Mouse (Mus musculus) C2C12 (cell line): ENCODE data around the gene Clasp1. TPM values are rescaled to one million over a fixed set of nuclear protein-coding genes. Genes with fewer than 3 reads are reported as not detected.

Experiments
- H3K27me3 ChIP-seq: one replicate; pipeline ENCODE4 v1.6.1; 2011; ENCODE audit not compliant: control insufficient read depth, insufficient read depth, insufficient read length
- H3K36me3 ChIP-seq: one replicate; pipeline ENCODE4 v1.6.1; 2011; ENCODE audit not compliant: control insufficient read depth, insufficient read depth
- H3K4me3 ChIP-seq: one replicate; pipeline ENCODE4 v1.5.1; 2011; ENCODE audit warnings: mild to moderate bottlenecking, control low read depth; ENCODE audit not compliant: poor library complexity, insufficient read depth, severe bottlenecking
- H3K79me2 ChIP-seq: one replicate; pipeline ENCODE4 v1.6.1; 2011; ENCODE audit not compliant: control insufficient read depth, insufficient read depth
- H3K79me3 ChIP-seq: one replicate; pipeline ENCODE4 v1.6.1; 2011; ENCODE audit warnings: low read depth, control low read depth
- H3ac ChIP-seq: one replicate; pipeline ENCODE3; 2011; ENCODE audit warnings: low read depth; ENCODE audit not compliant: control insufficient read depth, insufficient read length
- CEBPB ChIP-seq: IDR thresholded peaks from one replicate; pipeline ENCODE4 v1.6.1; 2011; ENCODE audit warnings: low read depth, mild to moderate bottlenecking, control low read depth, moderate library complexity
- CTCF ChIP-seq: IDR thresholded peaks from one replicate; pipeline ENCODE4 v1.5.1; 2011; ENCODE audit not compliant: control insufficient read depth, insufficient read depth, insufficient read length
- FOSL1 ChIP-seq: IDR thresholded peaks from one replicate; pipeline ENCODE4 v1.8.0; 2011; ENCODE audit warnings: mild to moderate bottlenecking, low read length; ENCODE audit not compliant: poor library complexity, insufficient read depth, severe bottlenecking
- MAX ChIP-seq: IDR thresholded peaks from one replicate; pipeline ENCODE4 v1.6.1; 2011; ENCODE audit warnings: mild to moderate bottlenecking, control low read depth
- MYOD1 ChIP-seq: IDR thresholded peaks from one replicate; pipeline ENCODE4 v1.6.1; 2011; ENCODE audit warnings: low read depth; ENCODE audit not compliant: control insufficient read depth, insufficient read length
- MYOG ChIP-seq: IDR thresholded peaks from one replicate; pipeline ENCODE4 v1.6.1; 2011; ENCODE audit not compliant: control insufficient read depth, insufficient read length; ENCODE audit errors: extremely low read depth
- USF1 ChIP-seq: IDR thresholded peaks from one replicate; pipeline ENCODE4 v1.6.1; 2011; ENCODE audit warnings: low read depth, mild to moderate bottlenecking, control low read depth, moderate library complexity
- polyA plus RNA-seq: library from polyadenylated mRNA; unstranded; fragments of >200 nt; fragmentation: generic; extraction: Trizol; gene quantifications from one replicate; pipeline ENCODE4 v1.2.1, GENCODE M21; 2012; ENCODE audit warnings: missing spikeins

The Clasp1 gene
- polyA plus RNA-seq, 1 experiment, result 19.4 TPM

GRCm38 (mm10) chr1:118368721-118369461 lies 20.0 kb upstream of the Clasp1 start:
- Histone ChIP-seq H3K79me3 (no peaks in the 10 kb centered on the region), H3K27me3 (no peaks in the 10 kb centered on the region), H3K79me2 (no peaks in the 10 kb centered on the region), H3K4me3 (no peak overlapping the region), H3K36me3 (no peaks in the 10 kb centered on the region), H3ac (no peak overlapping the region)
- TF ChIP-seq MYOG (no peak), MAX (peak; percentile 19), MYOD1 (no peak), CTCF (no peak)

DNA sequence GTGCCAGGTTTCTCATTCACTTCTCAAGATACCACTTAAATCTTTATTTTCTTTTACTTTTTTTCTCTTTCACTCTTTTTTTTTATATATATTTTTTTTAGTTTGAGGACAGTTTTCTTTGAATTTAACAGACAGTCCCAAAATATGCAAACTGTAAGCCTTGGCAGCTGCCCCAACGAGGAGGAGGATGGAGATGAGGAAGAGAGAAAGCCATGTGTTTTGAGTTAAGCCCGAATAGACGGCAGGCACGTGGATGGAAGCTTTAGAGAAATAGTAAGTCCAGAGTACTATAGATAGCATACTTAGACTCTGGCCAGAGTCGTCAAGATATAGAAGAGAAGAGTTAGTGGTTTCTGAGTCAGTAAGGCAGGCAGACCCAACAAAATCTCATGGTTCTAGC lies 11.1 kb upstream of the Clasp1 start:
- no peaks in the 10 kb centered on the region for H3K79me3 ChIP-seq
- TF ChIP-seq CTCF (no peak), MYOG (no peak), FOSL1 (no peak), USF1 (no peak), CEBPB (no peak), MAX (no peak), MYOD1 (no peak)
- H3K27me3 ChIP-seq, result no peaks in the 10 kb centered on the region
- no peaks in the 10 kb centered on the region for H3K79me2 ChIP-seq
- H3K36me3 ChIP-seq, result no peaks in the 10 kb centered on the region
- H3ac ChIP-seq, result no peak overlapping the region
- H3K4me3 ChIP-seq, result no peak overlapping the region

- TF ChIP-seq USF1, result no peak
- no peak for TF ChIP-seq MYOD1
- no peak for TF ChIP-seq MYOG
- Histone ChIP-seq H3K27me3 (no peaks in the 10 kb centered on the region), H3K79me3 (no peaks in the 10 kb centered on the region), H3K4me3 (no peak overlapping the region), H3K79me2 (no peaks in the 10 kb centered on the region), H3ac (no peak overlapping the region), H3K36me3 (no peaks in the 10 kb centered on the region)
These were observed 8.6 kb upstream of the Clasp1 start for GRCm38 (mm10) chr1:118380105-118380786.

GRCm38 (mm10) chr1:118388127-118388756 lies 616 bp upstream of the Clasp1 start:
- H3K79me3 ChIP-seq, result peaks cover 38% of the 10 kb centered on the region
- H3K27me3 ChIP-seq, result no peaks in the 10 kb centered on the region
- peaks cover 60% of the 10 kb centered on the region for H3K79me2 ChIP-seq
- peaks cover 22% of the 10 kb centered on the region for H3K36me3 ChIP-seq
- H3ac ChIP-seq, result peak overlapping the region; percentile 74
- H3K4me3 ChIP-seq, result peak overlapping the region; percentile 89
- TF ChIP-seq MAX (peak; percentile 27), USF1 (no peak)

GRCm38 (mm10) chr1:118389454-118390265 lies 802 bp downstream of the Clasp1 start:
- H3ac ChIP-seq, result peak overlapping the region; percentile 80
- H3K79me3 ChIP-seq, result peaks cover 52% of the 10 kb centered on the region
- peaks cover 28% of the 10 kb centered on the region for H3K36me3 ChIP-seq
- peak overlapping the region; percentile 89 for H3K4me3 ChIP-seq
- peaks cover 74% of the 10 kb centered on the region for H3K79me2 ChIP-seq
- TF ChIP-seq USF1 (no peak), MYOD1 (no peak), MYOG (no peak), CEBPB (no peak), CTCF (no peak), FOSL1 (no peak), MAX (no peak)
- H3K27me3 ChIP-seq, result no peaks in the 10 kb centered on the region
